Mouse (Mus musculus): ENCODE results near the gene Vmn2r31. TPM values are rescaled to one million over a fixed set of nuclear protein-coding genes. Genes with fewer than 3 reads are reported as not detected.
"Not testable (repeated sequence)": the region's sequence is repeated elsewhere in the genome, so short reads cannot be mapped to it uniquely, and the experiment has no call there.

Gene Vmn2r31
- not detected in 2 replicates for polyA plus RNA-seq (2016; fragmentation: Nextera tagmentation; extraction: Ambion mirVana)

DNA sequence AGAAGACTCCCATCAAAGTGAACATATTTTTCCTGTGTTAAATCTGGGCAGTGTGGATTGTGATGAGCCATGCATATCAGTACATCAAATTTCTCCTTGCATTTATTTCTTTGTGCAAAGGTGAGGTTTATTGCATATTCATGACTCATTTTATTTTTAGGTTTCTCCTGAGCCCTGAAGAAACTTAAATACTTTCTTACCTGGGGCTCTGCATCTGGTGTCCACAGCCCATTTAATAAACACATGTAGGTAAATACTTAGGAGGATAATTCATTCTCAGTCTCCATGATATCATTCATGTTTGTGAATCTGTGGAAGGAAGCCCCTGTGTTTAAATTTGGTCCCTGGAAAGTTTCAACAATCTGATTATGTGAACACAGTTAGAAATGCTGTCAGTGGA lies at the start of gene Vmn2r31:
Vmn2r31 (minus strand) TSS at position 101 of the 400 bp plus-strand sequence.
- H3K4me1 ChIP-seq; H3K27ac ChIP-seq (replicated peaks): not testable (repeated sequence)

DNA sequence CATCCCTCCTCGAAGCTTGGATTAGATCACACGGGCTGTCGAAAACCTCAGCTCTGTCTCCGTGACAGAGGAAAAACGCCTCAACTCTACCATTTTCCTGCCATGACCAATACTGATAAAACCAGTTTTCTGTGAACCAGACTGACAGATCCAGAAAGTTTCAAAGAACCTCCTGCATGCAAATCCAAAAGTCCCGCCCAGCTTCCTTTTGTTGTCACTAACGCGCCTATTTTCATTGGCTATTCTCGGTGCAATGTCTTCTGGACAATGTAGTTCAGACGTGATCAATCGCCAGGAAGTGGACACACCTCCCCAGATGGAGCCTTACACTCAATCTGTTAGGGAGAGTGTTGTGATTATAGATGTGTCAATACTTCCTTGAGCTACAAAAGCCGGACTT lies 25.1 kb downstream of the Vmn2r31 start, which contains the start of gene Gm45783:
Gm45783 (minus strand) TSS at position 143 of the 400 bp plus-strand sequence.
- H3K4me1 ChIP-seq; H3K4me3 ChIP-seq; H3K36me3 ChIP-seq; H3K9me3 ChIP-seq (replicated peaks); DNase-seq (ENCODE audit: low spot score); H3K27me3 ChIP-seq (ENCODE audit: low read depth, poor library complexity, severe bottlenecking); H3K27ac ChIP-seq (replicated peaks): not testable (repeated sequence)
- whole genome bisulfite sequencing, result 51% methylated on average over 12 of the region's 12 CpGs

More for the DNA sequence above, at the start of gene Vmn2r31:
- not testable (repeated sequence) for H3K4me3 ChIP-seq; H3K27me3 ChIP-seq (ENCODE audit: low read depth, poor library complexity, severe bottlenecking); H3K9me3 ChIP-seq (replicated peaks); H3K36me3 ChIP-seq; DNase-seq (ENCODE audit: low spot score)

DNA sequence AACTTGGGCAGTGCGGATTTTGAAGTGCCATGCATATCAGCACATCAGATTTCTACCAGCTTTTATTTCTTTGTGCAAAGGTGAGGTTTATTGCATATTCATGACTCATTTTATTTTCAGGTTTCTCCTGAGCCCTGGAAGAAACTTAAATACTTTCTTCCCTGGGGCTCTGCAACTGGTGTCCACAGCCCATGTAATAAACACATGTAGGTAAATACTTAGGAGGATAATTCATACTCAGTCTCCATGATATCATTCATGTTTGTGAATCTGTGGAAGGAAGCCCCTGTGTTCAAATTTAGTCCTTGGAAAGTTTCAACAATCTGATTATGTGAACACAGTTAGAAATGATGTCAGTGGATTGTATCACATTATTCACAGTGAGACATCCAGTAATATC lies 62.0 kb downstream of the Vmn2r31 start, which contains the start of gene Vmn2r30:
Vmn2r30 (minus strand) TSS at position 101 of the 400 bp plus-strand sequence.
- not testable (repeated sequence) for H3K27me3 ChIP-seq (ENCODE audit: low read depth, poor library complexity, severe bottlenecking); H3K9me3 ChIP-seq (replicated peaks); H3K4me1 ChIP-seq; H3K4me3 ChIP-seq; DNase-seq (ENCODE audit: low spot score); H3K36me3 ChIP-seq; H3K27ac ChIP-seq (replicated peaks)
- no CpG with 5 or more reads among the region's 1 CpGs for WGBS

Other genes starting within 250 kb of the Vmn2r31 start
- gene Zfp418, start 228.4 kb downstream of the Vmn2r31 start, polyA plus RNA-seq (2016; fragmentation: Nextera tagmentation; extraction: Ambion mirVana), result 2.4 and 2.7 TPM in 2 replicates
- gene Zfp772, start 189.7 kb downstream of the Vmn2r31 start, polyA plus RNA-seq (2016; fragmentation: Nextera tagmentation; extraction: Ambion mirVana), result 8.4 and 11.1 TPM in 2 replicates
- 0.28 and 0.65 TPM in 2 replicates for gene Vmn2r29, start 152.4 kb downstream of the Vmn2r31 start, polyA plus RNA-seq (2016; fragmentation: Nextera tagmentation; extraction: Ambion mirVana)
- 1.5 and 2.0 TPM in 2 replicates for gene Gm45844, start 121.4 kb downstream of the Vmn2r31 start, polyA plus RNA-seq (2016; fragmentation: Nextera tagmentation; extraction: Ambion mirVana)
- gene Clcn4, start 98.9 kb downstream of the Vmn2r31 start, polyA plus RNA-seq (2016; fragmentation: Nextera tagmentation; extraction: Ambion mirVana), result 42.7 and 56.4 TPM in 2 replicates
- gene Vmn2r30, start 62.1 kb downstream of the Vmn2r31 start, polyA plus RNA-seq (2016; fragmentation: Nextera tagmentation; extraction: Ambion mirVana), result not detected in 2 replicates
- gene Gm45783, start 25.1 kb downstream of the Vmn2r31 start, polyA plus RNA-seq (2016; fragmentation: Nextera tagmentation; extraction: Ambion mirVana), result not detected in 2 replicates
- not detected in 2 replicates for gene Vmn2r32, start 80.3 kb upstream of the Vmn2r31 start, polyA plus RNA-seq (2016; fragmentation: Nextera tagmentation; extraction: Ambion mirVana)
- not detected in 2 replicates for gene Vmn2r33, start 167.1 kb upstream of the Vmn2r31 start, polyA plus RNA-seq (2016; fragmentation: Nextera tagmentation; extraction: Ambion mirVana)

All from midbrain, embryonic 10.5 days (tissue).